Mouse (Mus musculus) cerebellum, adult (tissue): ENCODE measurements around the gene Olfr742.

ENCODE experiments used
- ATAC-seq: cut with Nextera tagmentation; 2 replicates; pipeline ENCODE4 v1.9.2; 2017; ENCODE audit warnings: mild to moderate bottlenecking, moderate library complexity, mixed read lengths; ENCODE audit not compliant: insufficient number of reproducible peaks, low FRiP score, low TSS enrichment

The Olfr742 gene

GRCm38 (mm10) chr14:50503300-50503699, at the start of gene Olfr742:
Gene Olfr742, plus strand, starts transcription at chr14:50503600.
- ATAC-seq: no peak

DNA sequence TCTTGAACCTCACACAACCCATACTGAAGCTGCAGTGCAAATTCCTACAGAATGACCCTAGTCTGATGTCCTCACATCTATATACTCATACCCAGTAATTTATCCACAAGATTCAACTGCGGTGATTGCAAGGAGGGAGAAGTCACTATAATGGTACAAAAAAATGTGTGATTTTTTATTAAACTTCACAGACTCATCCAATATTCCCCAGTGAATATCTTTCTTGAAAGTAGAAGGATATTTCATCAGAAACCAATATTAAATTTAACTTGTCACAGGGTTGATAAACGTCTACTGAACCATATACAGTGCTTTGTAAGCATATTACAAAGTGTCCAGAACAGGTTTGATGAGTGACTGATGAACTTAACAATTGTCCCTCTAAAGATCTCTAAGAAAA, 31.0 kb upstream of the Olfr742 start, which contains the start of gene Olfr741:
Gene Olfr741 (plus strand): TSS at position 301 of the 400 bp plus-strand sequence.
- no peak for ATAC-seq

GRCm38 (mm10) chr14:50478406-50478805, 25.0 kb upstream of the Olfr742 start:
- ATAC-seq: no peak

DNA sequence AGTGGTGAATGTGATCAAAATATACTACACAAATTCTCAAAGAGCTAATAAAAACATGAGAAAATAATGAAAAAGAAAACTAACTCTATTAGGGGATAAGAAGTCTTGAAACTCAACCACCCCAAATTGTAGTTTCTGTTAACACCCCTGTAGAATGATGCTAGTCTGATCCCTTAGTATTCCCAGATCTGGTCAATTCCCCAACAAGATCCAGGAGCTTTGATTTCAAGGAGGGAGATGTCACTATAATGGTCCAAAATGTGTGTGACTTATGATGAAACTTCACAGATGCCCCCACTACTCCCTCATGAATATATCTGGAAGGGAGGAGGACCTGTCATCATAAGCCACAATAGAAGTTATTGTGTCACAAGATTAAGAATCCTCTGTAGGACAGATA, 18.1 kb downstream of the Olfr742 start, which contains the start of gene Olfr743:
Gene Olfr743 (plus strand): TSS at position 301 of the 400 bp plus-strand sequence.
- ATAC-seq: no peak

DNA sequence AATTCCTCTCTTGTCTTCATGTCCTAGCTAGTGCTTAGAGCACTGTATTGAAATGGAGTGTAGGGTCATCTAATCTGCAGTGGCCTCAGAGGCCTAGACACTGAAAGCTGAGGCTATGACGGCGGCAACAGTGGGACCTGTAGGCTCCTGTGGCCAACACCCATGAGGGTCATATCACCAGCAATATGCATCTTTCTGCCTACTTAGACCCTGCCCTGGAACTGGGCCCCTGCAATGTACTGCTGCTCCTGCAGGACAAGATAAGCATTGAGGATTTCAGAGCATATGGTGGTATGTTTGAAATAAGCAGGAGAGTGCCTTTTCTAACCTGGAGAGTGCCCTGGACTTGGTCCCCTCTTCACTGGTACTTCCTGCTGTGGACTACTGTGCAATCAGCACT, 49.3 kb downstream of the Olfr742 start:
- ATAC-seq: no peak
